ENCODE assay signal across 19 mouse cellular contexts in the genomic region with DNA sequence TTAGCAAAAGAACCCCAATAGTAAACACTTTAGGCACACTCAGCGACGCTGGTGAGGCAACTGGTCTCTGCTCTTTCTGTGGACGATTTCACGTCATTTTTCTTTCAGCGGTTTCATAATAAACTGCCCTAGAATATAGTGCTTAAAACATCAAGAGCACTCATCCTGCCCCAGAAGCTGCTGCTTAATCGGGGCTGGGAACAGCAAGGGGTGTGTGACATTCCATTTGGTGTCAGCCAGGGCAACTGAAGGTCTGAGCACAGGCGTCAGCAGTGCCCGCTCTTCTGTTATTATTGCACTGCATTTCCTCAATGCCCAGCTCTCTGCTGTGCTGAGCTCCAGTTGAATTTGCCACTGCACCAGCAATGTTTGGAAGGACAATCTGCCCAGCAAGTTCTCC. TPM values are rescaled to one million over a fixed set of nuclear protein-coding genes. Genes with fewer than 3 reads are reported as not detected.
DNase-seq lines count a peak whose midpoint lies in the region; ATAC-seq and TF ChIP-seq lines count a peak whose summit lies in the region.
"Had no signal": no experiment of that assay in that cellular context is flagged by ENCODE, and none has a peak within 500 bp of the region (broad histone marks: within the 10 kb centered on the region; RNA-seq: fewer than 3 reads in every experiment).

No protein-coding gene starts in this region.

- H3K27ac ChIP-seq in heart, embryonic 11.5 days (ENCODE audit: low read depth, low read length), result no peak overlapping the region
- 0 out of 2 replicates have a peak overlapping the region, but pooled peaks have one; percentile 44 for H3K27ac ChIP-seq in testis, adult 2 months (ENCODE audit: control insufficient read depth, insufficient read depth, low read depth, low read length)
- peak overlapping the region; percentile 85 for H3K27ac ChIP-seq in lung, postnatal 0 days (ENCODE audit: low read length)
- H3K27ac ChIP-seq: embryonic facial prominence, embryonic 13.5 days; hindbrain, postnatal 0 days; limb, embryonic 12.5 days; liver, embryonic 14.5 days; stomach, embryonic 15.5 days had no signal

- no peak for TF ChIP-seq CTCF in testis, adult 2 months (IDR thresholded peaks at IDR 0.05; ENCODE audit: control insufficient read depth, insufficient read depth, insufficient replicate concordance, low read depth, low read length)
- no peak for TF ChIP-seq CTCF in lung, postnatal 0 days (IDR thresholded peaks at IDR 0.05)

- TF ChIP-seq EP300 in lung, postnatal 0 days (IDR thresholded peaks at IDR 0.05), result peak; percentile 97

- no peak overlapping the region for H3K4me2 ChIP-seq in heart, embryonic 11.5 days
- no peak overlapping the region; the same call in 1 of the 2 replicates for H3K4me2 ChIP-seq in lung, postnatal 0 days (replicated peaks; ENCODE audit: low read depth, low read length)
- H3K4me2 ChIP-seq: embryonic facial prominence, embryonic 13.5 days; limb, embryonic 12.5 days; stomach, embryonic 15.5 days had no signal

- no peaks in the 10 kb centered on the region for H3K36me3 ChIP-seq in heart, embryonic 11.5 days (ENCODE audit: control insufficient read depth, insufficient read depth, low read length)
- no peaks in the 10 kb centered on the region for H3K36me3 ChIP-seq in testis, adult 2 months (ENCODE audit: control insufficient read depth, insufficient read depth, low read length)
- H3K36me3 ChIP-seq in lung, postnatal 0 days (ENCODE audit: insufficient read depth, low read length), result no peaks in the 10 kb centered on the region
- H3K36me3 ChIP-seq: embryonic facial prominence, embryonic 13.5 days; limb, embryonic 12.5 days; stomach, embryonic 15.5 days had no signal

- H3K27me3 ChIP-seq in heart, embryonic 11.5 days (ENCODE audit: control insufficient read depth, insufficient read depth, low read length), result no peaks in the 10 kb centered on the region
- H3K27me3 ChIP-seq in testis, adult 2 months (ENCODE audit: control insufficient read depth, insufficient read depth, low read length), result no peaks in the 10 kb centered on the region
- no peaks in the 10 kb centered on the region for H3K27me3 ChIP-seq in lung, postnatal 0 days (replicated peaks; ENCODE audit: insufficient read depth, low read length)
- H3K27me3 ChIP-seq: embryonic facial prominence, embryonic 13.5 days; limb, embryonic 12.5 days; stomach, embryonic 15.5 days had no signal

- no peak for ATAC-seq in heart, embryonic 11.5 days (replicated peaks; ENCODE audit: insufficient number of reproducible peaks, low FRiP score, low TSS enrichment)
- peak; percentile 98 for ATAC-seq in lung, postnatal 0 days
- no peak for ATAC-seq in megakaryocyte-erythroid progenitor cell, adult 5-6 weeks (replicated peaks; ENCODE audit: low FRiP score, low TSS enrichment, poor library complexity, severe bottlenecking)
- ATAC-seq: hindbrain, postnatal 0 days had no signal

- WGBS in heart, embryonic 11.5 days (ENCODE audit: insufficient replicate concordance), result 51% methylated on average over 8 of the region's 8 CpGs
- 21% methylated on average over 8 of the region's 8 CpGs for WGBS in lung, postnatal 0 days

- H3K9ac ChIP-seq in heart, embryonic 11.5 days (ENCODE audit: low read depth, low read length), result no peak overlapping the region
- no peak overlapping the region for H3K9ac ChIP-seq in lung, postnatal 0 days (replicated peaks; ENCODE audit: low read depth)
- H3K9ac ChIP-seq: embryonic facial prominence, embryonic 13.5 days; limb, embryonic 12.5 days; liver, embryonic 14.5 days; stomach, embryonic 15.5 days had no signal

- H3K4me1 ChIP-seq in heart, embryonic 11.5 days (ENCODE audit: control insufficient read depth, insufficient read depth, low read length), result no peaks in the 10 kb centered on the region
- H3K4me1 ChIP-seq in testis, adult 2 months (ENCODE audit: control insufficient read depth, insufficient read depth, low read length), result no peaks in the 10 kb centered on the region
- peaks cover 4% of the 10 kb centered on the region; the same call in 1 of the 2 replicates for H3K4me1 ChIP-seq in lung, postnatal 0 days (ENCODE audit: insufficient read depth, low read depth, low read length)
- H3K4me1 ChIP-seq: embryonic facial prominence, embryonic 13.5 days had no signal

- no peaks in the 10 kb centered on the region for H3K9me3 ChIP-seq in heart, embryonic 11.5 days (replicated peaks; ENCODE audit: control insufficient read depth, low read length)
- no peaks in the 10 kb centered on the region for H3K9me3 ChIP-seq in lung, postnatal 0 days (ENCODE audit: low read length)
- H3K9me3 ChIP-seq: stomach, embryonic 15.5 days had no signal

- peak; percentile 87 for DNase-seq in heart, adult 11 months
- no peak for DNase-seq in testis, postnatal 10 days (ENCODE audit: low spot score)
- DNase-seq in lung, postnatal 0 days (ENCODE audit: low spot score), result peak; percentile 95
- no peak for DNase-seq in embryo, embryonic 9.5 days (ENCODE audit: extremely low spot score)
- DNase-seq in c-Kit-positive CD71-positive TER-119-positive erythroid progenitor cells, embryonic 14.5 days (ENCODE audit: low spot score), result no peak
- DNase-seq: cerebellum, adult 11 months; kidney, adult 18-20 months; kidney, postnatal 4 days; right cerebral cortex, adult 18-20 months; spleen, adult 18-20 months; thymus, postnatal 25 days had no signal

- H3K4me3 ChIP-seq in heart, embryonic 11.5 days (ENCODE audit: low read depth, low read length), result no peak overlapping the region
- H3K4me3 ChIP-seq in testis, adult 2 months (ENCODE audit: control insufficient read depth, low read depth, low read length), result no peak overlapping the region
- no peak overlapping the region for H3K4me3 ChIP-seq in lung, postnatal 0 days (ENCODE audit: low read depth, low read length)
- H3K4me3 ChIP-seq: embryonic facial prominence, embryonic 13.5 days; limb, embryonic 12.5 days; stomach, embryonic 15.5 days had no signal

- TF ChIP-seq POLR2A in testis, adult 2 months (IDR thresholded peaks at IDR 0.05; ENCODE audit: control insufficient read depth, low read depth, low read length), result no peak

RNA-seq across cellular contexts. Expression of a gene that starts 18.4 kb away (rescaled TPM):
- 16.7 and 18.8 TPM in 2 replicates for polyA plus RNA-seq in heart, embryonic 11.5 days (2014; fragmentation: Nextera tagmentation; extraction: Ambion mirVana)
- 3.8 and 4.0 TPM in 2 replicates for polyA plus RNA-seq in testis, adult 2 months (2012; rRNA removed)
- polyA plus RNA-seq in lung, postnatal 0 days (2015; fragmentation: Nextera tagmentation; extraction: Ambion mirVana), result 43.3 and 45.3 TPM in 2 replicates
- total RNA-seq in megakaryocyte-erythroid progenitor cell, adult 5-6 weeks (2014; fragmentation: Nextera tagmentation), result 10.5 and 18.0 TPM in 2 replicates
- total RNA-seq in megakaryocyte-erythroid progenitor cell, adult 5-6 weeks (2017), result 11.5 and 13.8 TPM in 2 replicates

RNA-seq across cellular contexts. Expression of a gene that starts 57.9 kb away (rescaled TPM):
- polyA plus RNA-seq in heart, embryonic 11.5 days (2014; fragmentation: Nextera tagmentation; extraction: Ambion mirVana), result 35.2 and 38.9 TPM in 2 replicates
- polyA plus RNA-seq in testis, adult 2 months (2012; rRNA removed), result 9.7 and 10.6 TPM in 2 replicates
- polyA plus RNA-seq in lung, postnatal 0 days (2015; fragmentation: Nextera tagmentation; extraction: Ambion mirVana), result 27.1 and 30.5 TPM in 2 replicates
- total RNA-seq in megakaryocyte-erythroid progenitor cell, adult 5-6 weeks (2014; fragmentation: Nextera tagmentation), result 3.3 and 12.4 TPM in 2 replicates
- total RNA-seq in megakaryocyte-erythroid progenitor cell, adult 5-6 weeks (2017), result 9.4 and 10.3 TPM in 2 replicates

RNA-seq across cellular contexts. Expression of a gene that starts 57.9 kb away (rescaled TPM):
- 81.9 and 84.1 TPM in 2 replicates for polyA plus RNA-seq in heart, embryonic 11.5 days (2014; fragmentation: Nextera tagmentation; extraction: Ambion mirVana)
- 22.6 and 29.6 TPM in 2 replicates for polyA plus RNA-seq in testis, adult 2 months (2012; rRNA removed)
- polyA plus RNA-seq in lung, postnatal 0 days (2015; fragmentation: Nextera tagmentation; extraction: Ambion mirVana), result 36.0 and 41.1 TPM in 2 replicates
- 82.2 and 102 TPM in 2 replicates for total RNA-seq in megakaryocyte-erythroid progenitor cell, adult 5-6 weeks (2014; fragmentation: Nextera tagmentation)
- 156 and 313 TPM in 2 replicates for total RNA-seq in megakaryocyte-erythroid progenitor cell, adult 5-6 weeks (2017)

Comparison
In these comparisons a context has a peak if more than half of its experiments do, and no peak if none do; other contexts are left out.
1. DNase-seq: peak in heart, adult 11 months (single experiment) and lung, postnatal 0 days (single experiment); none in testis, postnatal 10 days (single experiment), embryo, embryonic 9.5 days (single experiment) and c-Kit-positive CD71-positive TER-119-positive erythroid progenitor cells, embryonic 14.5 days (single experiment).